Mouse (Mus musculus) hindbrain, embryonic 15.5 days (tissue): ENCODE measurements at regions not wholly inside any gene's neighbourhood (a gene's known extent, or its start where the extent isn't known, plus 50 kb on each side); places are given as distances from the start of the nearest gene placed in this dataset.

Source experiments
- ATAC-seq: fragments of 200-750 bp; cut with Nextera tagmentation; 2 replicates; pipeline ENCODE4 v1.8.0; 2017; ENCODE audit warnings: low read depth, moderate number of reproducible peaks, moderate TSS enrichment; ENCODE audit not compliant: low FRiP score
- H3K27ac ChIP-seq: fragments of 300-500 bp; sonication (generic); replicated peaks from 2 replicates; pipeline ENCODE4 v1.5.1; 2015; ENCODE audit warnings: mild to moderate bottlenecking, inconsistent platforms
- H3K27me3 ChIP-seq: fragments of 300-500 bp; sonication (generic); 2 replicates; pipeline ENCODE4 v1.6.1; 2015; ENCODE audit warnings: control low read depth, inconsistent platforms
- H3K36me3 ChIP-seq: fragments of 300-500 bp; sonication (generic); 2 replicates; pipeline ENCODE4 v1.6.1; 2015; ENCODE audit warnings: control low read depth, inconsistent platforms
- H3K4me1 ChIP-seq: fragments of 300-500 bp; sonication (generic); replicated peaks from 2 replicates; pipeline ENCODE4 v1.6.1; 2015; ENCODE audit warnings: control low read depth, inconsistent platforms
- H3K4me2 ChIP-seq: fragments of 300-500 bp; sonication (generic); 2 replicates; pipeline ENCODE4 v1.6.1; 2015; ENCODE audit warnings: moderate library complexity, mild to moderate bottlenecking, inconsistent platforms
- H3K4me3 ChIP-seq: fragments of 300-500 bp; sonication (generic); 2 replicates; pipeline ENCODE4 v1.5.1; 2015; ENCODE audit warnings: mild to moderate bottlenecking, inconsistent platforms
- H3K9ac ChIP-seq: fragments of 300-500 bp; sonication (generic); 2 replicates; pipeline ENCODE4 v1.6.1; 2015; ENCODE audit warnings: inconsistent platforms
- H3K9me3 ChIP-seq: fragments of 300-500 bp; sonication (generic); 2 replicates; pipeline ENCODE4 v1.6.1; 2016; ENCODE audit warnings: control low read depth, inconsistent platforms
- WGBS: fragments of 180-500 bp; shearing (Covaris S2); methylation state at CpG from one replicate; pipeline ENCODE4 v1.1.7; 2015; 5-methylcytosine and 5-hydroxymethylcytosine counted together

- WGBS, result 48% methylated on average over 6 of the region's 6 CpGs
- no peak overlapping the region for H3K9ac ChIP-seq
- peak; percentile 46; the same call in 1 of the 2 replicates for ATAC-seq
- peaks cover 8% of the 10 kb centered on the region; the same call in 1 of the 2 replicates for H3K4me1 ChIP-seq
- no peak overlapping the region for H3K4me2 ChIP-seq
- no peaks in the 10 kb centered on the region for H3K9me3 ChIP-seq
- no peaks in the 10 kb centered on the region for H3K36me3 ChIP-seq
- no peak overlapping the region for H3K27ac ChIP-seq
- no peaks in the 10 kb centered on the region for H3K27me3 ChIP-seq
- H3K4me3 ChIP-seq, result no peak overlapping the region
Observed at GRCm38 (mm10) chr13:11347787-11348501, 758.8 kb downstream of the Ryr2 start.

- H3K4me3 ChIP-seq, result no peak overlapping the region
- peak; percentile 40; the same call in 1 of the 2 replicates for ATAC-seq
- WGBS, result 40% methylated on average over 2 of the region's 2 CpGs
Observed at GRCm38 (mm10) chr13:11344500-11344899, 762.2 kb downstream of the Ryr2 start.

GRCm38 (mm10) chr13:11338297-11338616 lies 768.5 kb downstream of the Ryr2 start:
- Histone ChIP-seq H3K36me3 (no peaks in the 10 kb centered on the region), H3K27ac (peak overlapping the region; percentile 75)
- WGBS, result 47% methylated on average over 9 of the region's 9 CpGs

More at GRCm38 (mm10) chr13:11344500-11344899, 762.2 kb downstream of the Ryr2 start:
- no peak overlapping the region for H3K9ac ChIP-seq
- H3K27ac ChIP-seq, result no peak overlapping the region
- no peak overlapping the region for H3K4me2 ChIP-seq
- no peaks in the 10 kb centered on the region for H3K9me3 ChIP-seq
- no peaks in the 10 kb centered on the region for H3K27me3 ChIP-seq
- no peaks in the 10 kb centered on the region for H3K36me3 ChIP-seq
- H3K4me1 ChIP-seq, result peaks cover 8% of the 10 kb centered on the region; the same call in 1 of the 2 replicates

GRCm38 (mm10) chr13:11337610-11338296 lies 769.0 kb downstream of the Ryr2 start:
- WGBS, result 37% methylated on average over 4 of the region's 4 CpGs
- ATAC-seq, result peak; percentile 71
- peak overlapping the region; percentile 75 for H3K27ac ChIP-seq

More at GRCm38 (mm10) chr13:11338297-11338616, 768.5 kb downstream of the Ryr2 start:
- Histone ChIP-seq H3K4me3 (no peak overlapping the region), H3K9me3 (no peaks in the 10 kb centered on the region), H3K4me2 (0 out of 2 replicates have a peak overlapping the region, but pooled peaks have one; percentile 4), H3K27me3 (no peaks in the 10 kb centered on the region), H3K9ac (no peak overlapping the region), H3K4me1 (peaks cover 15% of the 10 kb centered on the region)
- peak; percentile 80 for ATAC-seq

GRCm38 (mm10) chr13:11336958-11337357 lies 769.8 kb downstream of the Ryr2 start:
- H3K4me3 ChIP-seq, result no peak overlapping the region
- no peaks in the 10 kb centered on the region for H3K27me3 ChIP-seq
- no peaks in the 10 kb centered on the region for H3K36me3 ChIP-seq
- H3K27ac ChIP-seq, result no peak overlapping the region
- 81% methylated on average over 3 of the region's 3 CpGs for WGBS
- H3K4me2 ChIP-seq, result no peak overlapping the region
- ATAC-seq, result no peak
- no peak overlapping the region for H3K9ac ChIP-seq
- peaks cover 17% of the 10 kb centered on the region for H3K4me1 ChIP-seq
- no peaks in the 10 kb centered on the region for H3K9me3 ChIP-seq

More at GRCm38 (mm10) chr13:11337610-11338296, 769.0 kb downstream of the Ryr2 start:
- no peak overlapping the region for H3K4me3 ChIP-seq
- H3K4me2 ChIP-seq, result 0 out of 2 replicates have a peak overlapping the region, but pooled peaks have one; percentile 4
- H3K36me3 ChIP-seq, result no peaks in the 10 kb centered on the region
- H3K9me3 ChIP-seq, result no peaks in the 10 kb centered on the region
- no peak overlapping the region for H3K9ac ChIP-seq
- peaks cover 15% of the 10 kb centered on the region for H3K4me1 ChIP-seq
- no peaks in the 10 kb centered on the region for H3K27me3 ChIP-seq

GRCm38 (mm10) chr13:11331991-11332390 lies 774.8 kb downstream of the Ryr2 start:
- H3K4me2 ChIP-seq, result no peak overlapping the region
- H3K36me3 ChIP-seq, result no peaks in the 10 kb centered on the region
- H3K4me1 ChIP-seq, result peaks cover 5% of the 10 kb centered on the region; the same call in 1 of the 2 replicates
- no peaks in the 10 kb centered on the region for H3K27me3 ChIP-seq
- ATAC-seq, result no peak
- WGBS, result 73% methylated on average over 4 of the region's 4 CpGs
- H3K9ac ChIP-seq, result no peak overlapping the region
- H3K9me3 ChIP-seq, result no peaks in the 10 kb centered on the region
- H3K4me3 ChIP-seq, result no peak overlapping the region
- H3K27ac ChIP-seq, result 0 out of 2 replicates have a peak overlapping the region, but pooled peaks have one; percentile 27

- H3K4me2 ChIP-seq, result no peak overlapping the region
- H3K27ac ChIP-seq, result no peak overlapping the region
- no peak overlapping the region for H3K9ac ChIP-seq
- no peaks in the 10 kb centered on the region; the same call in 1 of the 2 replicates for H3K9me3 ChIP-seq
- H3K4me3 ChIP-seq, result no peak overlapping the region
- peak; percentile 45; the same call in 1 of the 2 replicates for ATAC-seq
- H3K4me1 ChIP-seq, result no peaks in the 10 kb centered on the region
- H3K36me3 ChIP-seq, result no peaks in the 10 kb centered on the region
- no peaks in the 10 kb centered on the region for H3K27me3 ChIP-seq
- WGBS, result 60% methylated on average over 2 of the region's 2 CpGs
Observed at GRCm38 (mm10) chr13:11308716-11309115, 798.0 kb downstream of the Ryr2 start.

GRCm38 (mm10) chr13:11295493-11295892 lies 811.3 kb downstream of the Ryr2 start:
- H3K27me3 ChIP-seq, result no peaks in the 10 kb centered on the region
- H3K27ac ChIP-seq, result no peak overlapping the region
- no peaks in the 10 kb centered on the region for H3K9me3 ChIP-seq
- no peaks in the 10 kb centered on the region for H3K36me3 ChIP-seq
- H3K4me2 ChIP-seq, result no peak overlapping the region
- H3K4me1 ChIP-seq, result no peaks in the 10 kb centered on the region
- H3K4me3 ChIP-seq, result no peak overlapping the region
- no peak overlapping the region for H3K9ac ChIP-seq
- no peak for ATAC-seq
- WGBS, result 91% methylated on average over 2 of the region's 2 CpGs

- Histone ChIP-seq H3K4me1 (no peaks in the 10 kb centered on the region), H3K9me3 (no peaks in the 10 kb centered on the region), H3K4me3 (no peak overlapping the region), H3K9ac (no peak overlapping the region), H3K27me3 (no peaks in the 10 kb centered on the region), H3K4me2 (no peak overlapping the region), H3K36me3 (no peaks in the 10 kb centered on the region), H3K27ac (no peak overlapping the region)
- 0 out of 2 replicates have a peak, but pooled peaks have one; percentile 23 for ATAC-seq
- WGBS, result 86% methylated on average over 1 of the region's 1 CpGs
Observed at GRCm38 (mm10) chr13:11294689-11295088, 812.1 kb downstream of the Ryr2 start.

GRCm38 (mm10) chr13:11293750-11294149 lies 813.0 kb downstream of the Ryr2 start:
- no peaks in the 10 kb centered on the region for H3K9me3 ChIP-seq
- H3K4me1 ChIP-seq, result no peaks in the 10 kb centered on the region
- H3K36me3 ChIP-seq, result no peaks in the 10 kb centered on the region
- H3K4me3 ChIP-seq, result no peak overlapping the region
- no peak overlapping the region for H3K9ac ChIP-seq
- no peak overlapping the region for H3K27ac ChIP-seq
- no peak for ATAC-seq
- H3K4me2 ChIP-seq, result no peak overlapping the region
- H3K27me3 ChIP-seq, result no peaks in the 10 kb centered on the region

- Histone ChIP-seq H3K27me3 (no peaks in the 10 kb centered on the region), H3K9ac (no peak overlapping the region), H3K36me3 (no peaks in the 10 kb centered on the region), H3K27ac (no peak overlapping the region), H3K4me1 (no peaks in the 10 kb centered on the region), H3K4me3 (no peak overlapping the region), H3K9me3 (no peaks in the 10 kb centered on the region), H3K4me2 (no peak overlapping the region)
- 18% methylated on average over 1 of the region's 1 CpGs for WGBS
- ATAC-seq, result no peak
Observed at GRCm38 (mm10) chr13:11273896-11274295, 832.8 kb downstream of the Ryr2 start.

- WGBS, result 65% methylated on average over 5 of the region's 5 CpGs
- Histone ChIP-seq H3K4me3 (no peak overlapping the region), H3K27ac (no peak overlapping the region), H3K9me3 (no peaks in the 10 kb centered on the region), H3K36me3 (no peaks in the 10 kb centered on the region), H3K9ac (no peak overlapping the region), H3K4me2 (no peak overlapping the region), H3K4me1 (no peaks in the 10 kb centered on the region), H3K27me3 (no peaks in the 10 kb centered on the region)
- peak; percentile 80 for ATAC-seq
Observed at GRCm38 (mm10) chr13:11268673-11269340, 837.9 kb downstream of the Ryr2 start.
